Mouse (Mus musculus): ENCODE measurements at regions not wholly inside any gene's neighbourhood (a gene's known extent, or its start where the extent isn't known, plus 50 kb on each side); places are given as distances from the start of the nearest gene placed in this dataset.
"Not testable (repeated sequence)": the region's sequence is repeated elsewhere in the genome, so short reads cannot be mapped to it uniquely, and the experiment has no call there.

DNA sequence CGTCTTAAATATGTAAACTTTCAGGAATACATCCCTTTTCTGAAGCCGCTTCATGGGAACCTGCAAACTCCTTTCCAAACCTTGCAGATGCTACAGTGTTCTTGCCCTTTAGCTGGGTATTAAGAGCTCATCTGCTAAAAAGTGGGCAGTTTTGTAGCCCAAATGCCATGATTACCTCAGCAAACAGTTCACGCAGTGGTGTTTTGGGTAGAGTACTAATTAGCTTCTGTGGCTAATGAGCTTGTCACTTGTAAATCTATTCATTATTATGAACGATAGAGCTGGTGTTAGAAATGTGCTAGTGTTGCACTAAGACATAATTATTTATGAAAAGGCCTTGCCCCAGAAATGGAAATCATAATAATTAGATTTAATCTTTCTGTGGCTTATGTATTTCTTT lies 506.1 kb upstream of the Ccng1 start:
- intact Hi-C loops (cut with DNase I), result no loop called here
- DNase-seq (ENCODE audit: low spot score in 2 of 2), result no peak

DNA sequence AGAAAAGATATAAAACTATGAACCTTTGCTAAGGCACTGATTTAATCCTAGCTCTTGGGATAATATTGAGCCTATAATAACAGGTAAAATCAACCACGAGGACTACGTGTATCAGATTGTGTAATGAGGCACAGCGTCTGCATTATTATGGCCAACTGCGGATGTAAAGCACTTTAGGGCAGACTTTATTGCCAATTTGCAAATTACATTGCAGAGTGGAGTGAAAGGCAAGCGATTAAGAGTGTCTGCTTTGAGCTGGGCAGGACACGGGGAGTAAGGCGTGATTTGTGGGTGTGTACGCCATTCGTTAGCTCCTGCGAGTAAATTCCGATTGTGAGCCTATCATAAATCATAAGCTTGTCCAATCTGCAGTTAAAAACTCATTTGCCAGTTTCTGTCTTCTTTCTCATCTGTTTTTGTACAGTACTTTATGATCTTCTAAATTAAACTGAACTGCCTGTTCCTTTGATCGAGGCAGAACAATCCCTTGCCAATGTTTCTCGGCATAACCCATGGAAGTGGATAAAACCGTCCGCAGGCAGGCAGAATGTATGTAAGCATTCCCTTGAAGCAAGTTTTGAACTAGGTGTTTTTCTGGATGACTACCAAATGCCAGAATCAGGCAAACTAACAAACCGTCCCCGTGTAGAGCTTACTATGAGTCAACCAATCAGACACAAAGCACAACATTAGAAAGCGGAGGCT lies 505.0 kb upstream of the Ccng1 start:
- DNase-seq (ENCODE audit: low spot score in 2 of 2), result peak; percentile 3 to 10
- intact Hi-C loops (cut with DNase I), result no loop called here

DNA sequence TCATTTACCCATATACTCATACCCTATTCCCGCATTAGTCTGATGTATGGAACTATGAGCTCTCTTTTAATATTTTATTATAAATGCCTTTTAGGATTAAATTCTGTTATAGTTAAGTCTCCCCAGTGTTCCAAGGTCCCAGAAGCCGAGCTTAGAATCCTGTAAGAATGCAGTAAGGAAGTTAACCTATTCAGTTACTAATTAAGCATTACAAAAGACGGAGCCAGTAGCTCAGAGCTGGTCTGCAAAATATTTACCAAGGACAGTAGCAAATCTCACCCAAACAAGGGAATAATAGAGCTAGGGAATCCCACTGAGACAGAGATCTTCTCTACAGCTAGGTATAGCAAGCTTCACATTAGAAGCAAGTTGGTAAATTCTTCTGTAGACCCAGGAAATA lies 459.4 kb upstream of the Ccng1 start:
- intact Hi-C loops (cut with DNase I); DNase-seq (ENCODE audit: low spot score in 2 of 2): not testable (repeated sequence)

DNA sequence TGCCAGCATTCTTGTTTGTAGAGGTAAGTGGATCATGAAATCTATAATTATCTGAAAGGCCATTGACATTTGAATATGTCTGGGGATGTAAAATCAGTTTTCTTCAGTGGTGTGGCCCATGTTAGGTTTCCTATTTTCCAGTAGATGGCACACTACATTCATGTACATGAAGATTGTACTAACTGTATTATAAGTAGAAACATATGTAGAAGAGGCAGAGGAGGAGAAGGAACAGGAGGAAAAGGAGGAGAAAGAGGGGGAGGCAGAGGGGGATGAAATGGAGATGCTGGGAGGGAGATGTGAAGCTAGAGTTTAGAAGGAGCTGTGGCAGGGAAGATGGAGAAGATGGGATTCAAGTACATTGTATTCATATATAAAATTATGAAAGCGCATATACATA lies 447.1 kb upstream of the Ccng1 start:
- intact Hi-C loops (cut with DNase I), result loop anchor here (10.0 kb wide), 1 partner anchor 973 kb away; no protein-coding TSS in a partner anchor
- DNase-seq (ENCODE audit: low spot score in 2 of 2), result no peak

DNA sequence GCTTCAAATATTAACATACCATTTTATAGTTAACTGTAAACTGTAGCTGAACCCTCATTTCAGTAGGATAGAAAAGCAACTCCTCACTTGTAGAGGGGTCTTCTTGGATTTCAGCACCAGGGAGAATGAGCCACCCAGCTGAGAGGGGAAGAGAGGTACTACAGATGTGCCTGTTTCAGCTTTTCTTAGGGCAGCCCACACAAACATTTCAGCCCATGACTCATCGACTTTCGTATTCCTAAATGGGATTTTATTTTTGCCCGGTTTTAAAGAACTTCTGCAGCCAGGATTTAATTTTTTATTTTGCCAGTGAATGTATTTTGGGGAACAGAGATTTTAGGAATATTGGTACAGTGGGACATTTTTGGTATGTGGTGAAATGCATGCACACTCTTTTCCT lies 438.9 kb upstream of the Ccng1 start:
- intact Hi-C loops (cut with DNase I), result no loop called here

DNA sequence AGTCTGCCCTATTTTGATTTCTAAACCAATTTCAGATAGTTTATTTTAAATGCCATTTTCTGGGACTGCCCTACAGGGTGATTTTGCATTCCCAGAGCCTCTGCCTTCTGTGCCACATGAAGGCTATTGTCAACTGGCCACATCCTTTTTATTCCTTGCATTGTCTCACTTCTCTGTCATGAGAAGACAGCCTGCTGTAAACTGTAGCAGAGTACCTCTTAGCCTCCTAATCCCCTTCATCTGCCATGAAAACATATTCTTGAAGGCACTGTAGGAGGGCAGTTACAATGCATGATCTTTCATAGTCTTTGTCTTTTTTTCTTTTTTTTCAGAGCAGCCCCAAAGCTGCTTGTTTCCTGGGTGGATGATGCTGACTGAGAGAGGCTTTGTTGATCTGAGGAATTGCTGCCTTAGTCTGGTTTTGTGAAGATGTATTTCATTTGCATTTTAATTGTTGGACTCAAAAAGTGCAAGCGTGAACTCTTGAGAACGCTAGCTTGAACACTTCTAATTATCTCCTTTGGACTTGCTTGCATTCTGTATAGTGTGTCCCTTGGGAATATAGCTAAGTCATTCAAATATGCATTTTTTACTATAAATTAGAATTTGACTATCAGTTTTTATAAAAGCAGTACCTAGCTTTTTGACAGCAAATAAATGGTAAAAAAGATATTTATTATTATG lies 405.5 kb upstream of the Ccng1 start:
- intact Hi-C loops (cut with DNase I), result no loop called here
- DNase-seq (ENCODE audit: low spot score in 2 of 2), result no peak

More for the DNA sequence above, 438.9 kb upstream of the Ccng1 start:
- DNase-seq (ENCODE audit: low spot score in 2 of 2), result no peak

DNA sequence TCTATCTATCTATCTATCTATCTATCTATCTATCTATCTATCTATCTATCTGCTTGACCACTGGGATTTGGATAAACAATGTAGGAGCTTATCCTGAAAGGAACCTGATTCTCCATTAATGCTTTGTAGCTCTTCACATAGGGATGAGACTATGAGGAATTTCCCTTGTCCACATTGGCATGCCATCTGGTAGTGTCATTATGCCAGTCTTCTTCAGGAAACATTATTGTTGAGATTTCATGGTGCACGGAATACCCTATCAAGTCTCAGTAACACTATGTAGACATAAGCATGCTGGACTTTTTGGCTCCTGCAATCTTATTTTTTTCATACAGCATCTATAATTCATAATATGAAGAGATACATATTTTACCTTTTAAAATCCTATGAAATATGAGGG lies 404.8 kb upstream of the Ccng1 start:
- intact Hi-C loops (cut with DNase I), result no loop called here
- no peak for DNase-seq (ENCODE audit: low spot score in 2 of 2)

DNA sequence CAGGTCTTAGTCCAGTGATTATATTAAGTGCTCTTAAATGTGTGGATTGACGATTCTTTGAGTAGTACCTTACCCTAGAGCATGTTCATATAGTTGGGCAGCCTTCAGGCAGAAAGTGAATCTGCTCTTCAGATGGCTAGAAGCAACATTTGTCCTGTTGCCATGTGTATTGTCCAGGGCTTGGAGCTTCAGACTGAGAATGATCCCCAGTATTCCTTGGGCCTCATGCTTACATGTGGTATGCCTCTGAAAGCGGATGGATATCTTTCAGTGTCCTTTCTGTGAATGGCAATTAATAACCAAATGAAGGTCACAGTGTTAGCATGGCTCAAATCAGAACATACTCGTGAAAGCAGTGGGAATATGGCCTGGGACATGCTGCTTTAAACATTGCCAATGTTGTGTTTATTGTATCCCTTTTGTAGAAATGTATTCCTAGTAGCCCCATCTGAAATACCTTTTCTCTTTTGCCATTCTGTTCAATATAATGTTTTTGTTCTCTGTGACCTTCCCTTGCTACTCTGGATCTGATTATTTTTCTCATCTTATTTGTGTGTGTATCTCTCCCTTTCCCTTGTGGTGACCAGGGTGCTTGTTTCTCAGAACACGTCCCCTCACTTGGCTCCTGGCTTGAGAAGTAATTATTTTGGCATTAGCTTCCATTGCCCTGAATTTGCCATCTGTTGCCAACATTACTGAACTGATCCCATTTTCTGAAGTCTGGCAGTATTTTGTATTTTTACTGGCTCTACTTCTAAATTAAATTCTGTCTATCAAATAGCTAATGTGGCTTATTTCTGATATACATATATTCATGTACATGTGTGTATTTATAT lies 403.9 kb upstream of the Ccng1 start:
- intact Hi-C loops (cut with DNase I), result no loop called here

DNA sequence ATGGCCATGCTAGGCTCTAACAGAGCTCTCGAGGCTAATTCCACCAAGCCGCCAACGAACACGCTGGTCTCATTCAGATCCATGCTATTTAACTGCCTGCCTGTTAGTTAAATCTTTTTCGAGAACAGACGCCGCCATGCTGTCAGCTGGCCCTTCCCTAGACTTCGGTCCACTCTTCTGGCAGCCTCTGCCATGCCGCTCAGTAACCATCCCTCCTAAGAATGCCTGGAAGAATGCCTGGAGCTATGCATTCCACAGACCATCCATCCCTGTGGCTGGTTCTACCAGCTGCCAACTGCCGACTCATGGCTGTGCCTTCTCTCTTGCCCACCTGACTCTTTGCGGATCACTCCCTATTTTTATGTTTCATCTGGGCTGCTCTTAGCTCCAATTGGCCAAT lies 402.2 kb upstream of the Ccng1 start:
- intact Hi-C loops (cut with DNase I), result no loop called here

More for the DNA sequence above, 403.9 kb upstream of the Ccng1 start:
- no peak for DNase-seq (ENCODE audit: low spot score in 2 of 2)

More for the DNA sequence above, 402.2 kb upstream of the Ccng1 start:
- no peak for DNase-seq (ENCODE audit: low spot score in 2 of 2)
